Mouse (Mus musculus) limb, embryonic 14.5 days (tissue): ENCODE results near the gene Tpcn1. TPM values are rescaled to one million over a fixed set of nuclear protein-coding genes. Genes with fewer than 3 reads are reported as not detected.

Experiments
- ATAC-seq: fragments of 200-750 bp; cut with Nextera tagmentation; 2 replicates; pipeline ENCODE4 v1.8.0; 2017; ENCODE audit warnings: low read depth, moderate number of reproducible peaks, moderate TSS enrichment; ENCODE audit not compliant: low FRiP score
- DNase-seq: peaks from one replicate; pipeline ENCODE4 v3.0.0-alpha.2; 2015; ENCODE audit warnings: low spot score
- H3K27ac ChIP-seq: fragments of 300-500 bp; sonication (generic); replicated peaks from 2 replicates; pipeline ENCODE4 v1.5.1; 2014; ENCODE audit warnings: low read depth, mild to moderate bottlenecking, low read length, moderate library complexity, mixed read lengths
- H3K27me3 ChIP-seq: fragments of 300-500 bp; sonication (generic); 2 replicates; pipeline ENCODE4 v1.6.1; 2014; ENCODE audit warnings: low read length, mixed read lengths; ENCODE audit not compliant: control insufficient read depth, insufficient read depth
- H3K36me3 ChIP-seq: fragments of 300-500 bp; sonication (generic); 2 replicates; pipeline ENCODE4 v1.6.1; 2014; ENCODE audit warnings: mild to moderate bottlenecking, low read length, moderate library complexity, mixed read lengths; ENCODE audit not compliant: control insufficient read depth, insufficient read depth
- H3K4me1 ChIP-seq: fragments of 300-500 bp; sonication (generic); 2 replicates; pipeline ENCODE4 v1.6.1; 2014; ENCODE audit warnings: antibody characterized with exemption, low read length, mixed read lengths; ENCODE audit not compliant: control insufficient read depth, insufficient read depth
- H3K4me2 ChIP-seq: fragments of 300-500 bp; sonication (generic); replicated peaks from 2 replicates; pipeline ENCODE4 v1.6.1; 2014; ENCODE audit warnings: low read depth, mild to moderate bottlenecking, low read length, moderate library complexity; ENCODE audit not compliant: severe bottlenecking
- H3K4me3 ChIP-seq: fragments of 300-500 bp; sonication (generic); replicated peaks from 2 replicates; pipeline ENCODE4 v1.5.1; 2014; ENCODE audit warnings: low read length
- H3K9ac ChIP-seq: fragments of 300-500 bp; sonication (generic); 2 replicates; pipeline ENCODE4 v1.6.1; 2014; ENCODE audit warnings: mild to moderate bottlenecking, low read depth, low read length, moderate library complexity; ENCODE audit not compliant: severe bottlenecking
- H3K9me3 ChIP-seq: fragments of 300-500 bp; sonication (generic); 2 replicates; pipeline ENCODE4 v1.6.1; 2016; ENCODE audit warnings: low read length; ENCODE audit not compliant: control insufficient read depth
- POLR2A ChIP-seq: fragments of 200-500 bp; IDR thresholded peaks from 2 replicates; pipeline ENCODE4 v1.8.0; 2012; ENCODE audit warnings: inconsistent platforms, mild to moderate bottlenecking, moderate library complexity, borderline replicate concordance; ENCODE audit not compliant: insufficient read depth, insufficient read length; ENCODE audit errors: extremely low read depth
- WGBS: fragments of 180-500 bp; shearing (Covaris S2); extraction: QIAGEN DNeasy Blood & Tissue Kit; methylation state at CpG from one replicate; pipeline ENCODE4 v1.1.7; 2014; 5-methylcytosine and 5-hydroxymethylcytosine counted together
- polyA plus RNA-seq, 2 experiments: library from polyadenylated mRNA; depleted of rRNA in 1 of 2; stranded (reverse) in 1 of 2; unstranded in 1 of 2; fragments of >200 nt; fragmentation: Nextera tagmentation in 1 of 2; extraction: Ambion mirVana in 1 of 2; gene quantifications; 2 replicates each; pipeline versions ENCODE4 v1.2.1 to v1.2.3; 2012 to 2014

Tpcn1 gene
- polyA plus RNA-seq, 2 experiments: 25.2 to 47.1 TPM

DNA sequence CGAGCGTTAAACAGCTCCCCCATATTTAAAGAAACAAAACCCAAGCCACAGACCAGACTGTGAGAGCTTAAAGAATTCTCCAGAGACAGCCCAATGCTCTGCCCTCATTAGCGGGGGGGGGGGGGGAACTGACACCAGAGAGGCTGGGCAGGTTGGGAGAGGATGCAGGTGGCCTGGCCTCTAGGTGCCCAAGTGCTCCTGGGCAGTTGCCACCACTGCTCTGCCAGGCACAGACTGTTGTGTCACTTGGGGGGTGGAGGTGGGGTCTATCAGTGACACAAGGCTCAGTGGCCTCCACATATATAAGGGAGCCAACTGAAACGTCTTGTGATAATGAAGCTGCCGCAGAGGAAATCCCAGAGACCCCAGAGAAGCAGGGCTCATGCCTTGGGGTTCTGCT, 51.8 kb downstream of the Tpcn1 start:
- no peak overlapping the region for H3K4me3 ChIP-seq
- H3K4me2 ChIP-seq: no peak overlapping the region
- no peak overlapping the region for H3K9ac ChIP-seq
- DNase-seq: no peak
- TF ChIP-seq POLR2A: no peak
- H3K27ac ChIP-seq: no peak overlapping the region
- H3K4me1 ChIP-seq: peaks cover 28% of the 10 kb centered on the region
- no peak for ATAC-seq
- H3K36me3 ChIP-seq: peaks cover 44% of the 10 kb centered on the region
- WGBS: 56% methylated on average over 5 of the region's 5 CpGs
- H3K9me3 ChIP-seq: no peaks in the 10 kb centered on the region
- H3K27me3 ChIP-seq: no peaks in the 10 kb centered on the region

GRCm38 (mm10) chr5:120536046-120536445, 52.4 kb downstream of the Tpcn1 start:
- Histone ChIP-seq H3K27me3 (no peaks in the 10 kb centered on the region), H3K9me3 (no peaks in the 10 kb centered on the region), H3K4me3 (no peak overlapping the region), H3K36me3 (peaks cover 40% of the 10 kb centered on the region), H3K9ac (no peak overlapping the region), H3K4me1 (peaks cover 28% of the 10 kb centered on the region), H3K27ac (no peak overlapping the region), H3K4me2 (no peak overlapping the region)
- TF ChIP-seq POLR2A: no peak
- 68% methylated on average over 12 of the region's 13 CpGs for WGBS
- ATAC-seq: no peak
- DNase-seq: no peak

DNA sequence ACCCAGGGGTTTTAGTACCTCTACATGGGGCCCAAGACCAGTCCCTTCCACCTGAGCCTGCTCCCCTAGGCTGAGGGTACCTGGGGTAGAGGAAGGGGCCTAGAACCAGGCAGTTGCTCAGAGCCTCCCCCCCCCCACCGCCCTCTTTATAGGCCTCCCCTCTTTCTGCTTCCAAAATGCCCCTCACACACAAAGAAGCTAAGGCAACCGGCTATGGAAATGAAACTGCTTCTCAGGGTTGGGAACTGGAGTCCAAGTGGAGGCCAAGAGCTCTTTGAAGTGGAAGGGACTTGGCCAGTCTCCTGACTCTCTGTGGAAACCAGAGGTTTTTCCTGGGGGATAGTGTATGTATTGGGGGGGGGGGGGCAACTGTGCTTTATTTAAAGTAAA, 53.8 kb downstream of the Tpcn1 start:
- DNase-seq: peak; percentile 63
- H3K9ac ChIP-seq: peak overlapping the region; percentile 28; the same call in 1 of the 2 replicates
- H3K9me3 ChIP-seq: no peaks in the 10 kb centered on the region
- H3K4me2 ChIP-seq: no peak overlapping the region
- TF ChIP-seq POLR2A: no peak
- peak overlapping the region; percentile 71 for H3K27ac ChIP-seq
- WGBS: 31% methylated on average over 2 of the region's 2 CpGs
- peaks cover 28% of the 10 kb centered on the region for H3K4me1 ChIP-seq
- no peaks in the 10 kb centered on the region for H3K27me3 ChIP-seq
- no peak overlapping the region for H3K4me3 ChIP-seq
- peak; percentile 31; the same call in 1 of the 2 replicates for ATAC-seq
- H3K36me3 ChIP-seq: peaks cover 27% of the 10 kb centered on the region

DNA sequence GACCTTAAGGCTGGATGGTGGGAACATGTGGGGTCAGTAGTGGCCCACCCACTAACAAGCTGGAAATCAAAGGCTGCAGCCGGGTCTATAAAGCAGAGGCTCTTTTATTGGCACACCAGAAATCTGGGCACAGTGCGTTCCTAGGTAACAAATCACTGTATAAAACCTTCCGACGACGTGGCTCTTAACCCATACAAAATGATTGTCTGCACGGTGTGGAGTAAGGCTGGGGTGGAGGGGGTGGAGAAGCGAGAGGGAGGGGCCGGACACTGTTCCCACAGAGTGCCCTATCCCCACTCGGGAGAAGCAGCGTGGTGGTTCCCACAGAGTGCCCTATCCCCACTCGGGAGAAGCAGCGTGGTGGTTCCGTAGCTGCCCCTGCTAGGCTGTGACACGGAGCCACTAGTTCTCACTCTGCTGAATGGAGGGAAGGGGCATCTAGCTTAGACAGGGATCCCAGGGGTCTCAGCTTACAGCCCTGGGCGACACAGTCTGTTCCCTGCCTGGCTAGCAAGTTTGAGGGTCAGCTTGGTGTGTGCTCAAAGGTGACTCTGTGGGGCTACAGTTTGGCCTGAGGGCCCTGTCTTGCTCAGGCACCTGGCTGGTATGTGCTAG, 54.3 kb downstream of the Tpcn1 start:
- no peaks in the 10 kb centered on the region for H3K9me3 ChIP-seq
- H3K27me3 ChIP-seq: no peaks in the 10 kb centered on the region
- 22% methylated on average over 15 of the region's 15 CpGs for WGBS
- DNase-seq (peak; percentile 50), ATAC-seq (peak; percentile 47)
- H3K4me3 ChIP-seq: no peak overlapping the region
- no peak overlapping the region for H3K4me2 ChIP-seq
- H3K4me1 ChIP-seq: peaks cover 28% of the 10 kb centered on the region
- H3K9ac ChIP-seq: peak overlapping the region; percentile 28; the same call in 1 of the 2 replicates
- TF ChIP-seq POLR2A: no peak
- H3K36me3 ChIP-seq: peaks cover 22% of the 10 kb centered on the region
- H3K27ac ChIP-seq: peak overlapping the region; percentile 71

DNA sequence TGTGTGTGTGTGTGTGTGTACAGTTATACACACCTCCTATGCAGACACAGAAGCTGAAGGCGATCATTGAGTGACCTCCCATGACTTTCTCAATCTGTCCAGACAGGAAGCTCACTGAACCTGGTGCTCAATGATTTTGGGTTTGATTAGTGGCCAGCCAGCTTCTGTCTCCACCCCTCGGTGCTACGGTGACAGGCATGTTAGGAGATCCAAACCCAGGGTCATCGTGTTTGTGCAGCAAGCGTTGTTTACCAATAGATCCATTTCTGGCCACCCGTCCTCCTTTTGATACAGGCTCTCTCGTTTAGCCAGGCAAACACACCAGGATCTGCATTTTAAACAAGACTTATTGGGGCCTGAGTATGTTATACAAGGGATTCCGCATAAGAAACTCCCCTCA, 56.8 kb downstream of the Tpcn1 start:
- Histone ChIP-seq H3K27me3 (no peaks in the 10 kb centered on the region), H3K4me3 (no peak overlapping the region), H3K9me3 (no peaks in the 10 kb centered on the region), H3K27ac (no peak overlapping the region), H3K4me1 (peaks cover 26% of the 10 kb centered on the region), H3K36me3 (no peaks in the 10 kb centered on the region; the same call in 1 of the 2 replicates), H3K4me2 (no peak overlapping the region), H3K9ac (no peak overlapping the region)
- DNase-seq (no peak), ATAC-seq (no peak)
- no peak for TF ChIP-seq POLR2A
- WGBS: 75% methylated on average over 8 of the region's 8 CpGs
